Mouse (Mus musculus): ENCODE measurements around the gene Auts2. TPM values are rescaled to one million over a fixed set of nuclear protein-coding genes. Genes with fewer than 3 reads are reported as not detected.

Gene Auts2
- polyA plus RNA-seq, 1 experiment from 2014 or later, result 27.3 TPM

- H3K27ac ChIP-seq (ENCODE audit: low read depth), result no peak overlapping the region
- 0 out of 2 replicates have a peak, but pooled peaks cover 4% of the 10 kb centered on the region for H3K4me1 ChIP-seq (ENCODE audit: insufficient read depth)
- H3K4me2 ChIP-seq, result no peak overlapping the region
- H3K27me3 ChIP-seq (ENCODE audit: insufficient read depth, low read length), result no peaks in the 10 kb centered on the region
- no peak overlapping the region for H3K9ac ChIP-seq
- no peaks in the 10 kb centered on the region for H3K36me3 ChIP-seq (ENCODE audit: insufficient read depth)
- DNase-seq (peak; percentile 63), ATAC-seq (ENCODE audit: insufficient read depth) (peak; percentile 45; the same call in 1 of the 2 replicates)
- WGBS, result 26% methylated on average over 2 of the region's 2 CpGs
- H3K4me3 ChIP-seq (ENCODE audit: low read depth, low read length), result no peak overlapping the region
- H3K9me3 ChIP-seq (ENCODE audit: low read depth, low read length), result no peaks in the 10 kb centered on the region
- TF ChIP-seq CTCF (IDR thresholded peaks at IDR 0.05; ENCODE audit: low read depth), result no peak
Observed at GRCm38 (mm10) chr5:131750330-131750729, 792.8 kb downstream of the Auts2 start.

GRCm38 (mm10) chr5:131749211-131749610 is 793.9 kb downstream of the Auts2 start:
- DNase-seq, result peak; percentile 78
- H3K4me2 ChIP-seq, result no peak overlapping the region
- 0 out of 2 replicates have a peak, but pooled peaks cover 4% of the 10 kb centered on the region for H3K4me1 ChIP-seq (ENCODE audit: insufficient read depth)
- H3K36me3 ChIP-seq (ENCODE audit: insufficient read depth), result no peaks in the 10 kb centered on the region
- H3K4me3 ChIP-seq (ENCODE audit: low read depth, low read length), result no peak overlapping the region
- H3K27ac ChIP-seq (ENCODE audit: low read depth), result peak overlapping the region; percentile 8; the same call in 1 of the 2 replicates
- WGBS, result 18% methylated on average over 6 of the region's 6 CpGs
- no peaks in the 10 kb centered on the region for H3K9me3 ChIP-seq (ENCODE audit: low read depth, low read length)
- no peak for ATAC-seq (ENCODE audit: insufficient read depth)
- TF ChIP-seq CTCF (IDR thresholded peaks at IDR 0.05; ENCODE audit: low read depth), result no peak
- H3K27me3 ChIP-seq (ENCODE audit: insufficient read depth, low read length), result no peaks in the 10 kb centered on the region
- no peak overlapping the region for H3K9ac ChIP-seq

- TF ChIP-seq CTCF (IDR thresholded peaks at IDR 0.05; ENCODE audit: low read depth), result no peak
- Histone ChIP-seq H3K4me3 (ENCODE audit: low read depth, low read length) (no peak overlapping the region), H3K4me1 (ENCODE audit: insufficient read depth) (no peaks in the 10 kb centered on the region), H3K27me3 (ENCODE audit: insufficient read depth, low read length) (no peaks in the 10 kb centered on the region), H3K27ac (ENCODE audit: low read depth) (no peak overlapping the region), H3K4me2 (no peak overlapping the region), H3K9ac (no peak overlapping the region), H3K36me3 (ENCODE audit: insufficient read depth) (no peaks in the 10 kb centered on the region), H3K9me3 (ENCODE audit: low read depth, low read length) (no peaks in the 10 kb centered on the region)
- no peak for ATAC-seq (ENCODE audit: insufficient read depth)
- peak; percentile 7 for DNase-seq
- WGBS, result 32% methylated on average over 8 of the region's 8 CpGs
Observed at GRCm38 (mm10) chr5:131743069-131743468, 800.1 kb downstream of the Auts2 start.

GRCm38 (mm10) chr5:131737476-131737875 is 805.7 kb downstream of the Auts2 start:
- Histone ChIP-seq H3K9ac (no peak overlapping the region), H3K27me3 (ENCODE audit: insufficient read depth, low read length) (no peaks in the 10 kb centered on the region), H3K4me2 (no peak overlapping the region), H3K36me3 (ENCODE audit: insufficient read depth) (no peaks in the 10 kb centered on the region), H3K27ac (ENCODE audit: low read depth) (no peak overlapping the region), H3K4me1 (ENCODE audit: insufficient read depth) (no peaks in the 10 kb centered on the region), H3K9me3 (ENCODE audit: low read depth, low read length) (no peaks in the 10 kb centered on the region), H3K4me3 (ENCODE audit: low read depth, low read length) (no peak overlapping the region)
- no peak for DNase-seq
- 81% methylated on average over 6 of the region's 6 CpGs for WGBS
- no peak for TF ChIP-seq CTCF (IDR thresholded peaks at IDR 0.05; ENCODE audit: low read depth)
- no peak for ATAC-seq (ENCODE audit: insufficient read depth)

- 9% methylated on average over 5 of the region's 5 CpGs for WGBS
Observed at GRCm38 (mm10) chr5:131733324-131733660, 809.9 kb downstream of the Auts2 start.

GRCm38 (mm10) chr5:131732631-131733323 is 810.4 kb downstream of the Auts2 start:
- H3K27ac ChIP-seq (ENCODE audit: low read depth), result no peak overlapping the region
- no peaks in the 10 kb centered on the region for H3K27me3 ChIP-seq (ENCODE audit: insufficient read depth, low read length)
- no peak overlapping the region for H3K4me3 ChIP-seq (ENCODE audit: low read depth, low read length)
- DNase-seq (peak; percentile 29), ATAC-seq (ENCODE audit: insufficient read depth) (no peak)
- no peak for TF ChIP-seq CTCF (IDR thresholded peaks at IDR 0.05; ENCODE audit: low read depth)
- no peaks in the 10 kb centered on the region for H3K4me1 ChIP-seq (ENCODE audit: insufficient read depth)
- H3K9me3 ChIP-seq (ENCODE audit: low read depth, low read length), result no peaks in the 10 kb centered on the region
- no peak overlapping the region for H3K9ac ChIP-seq
- H3K36me3 ChIP-seq (ENCODE audit: insufficient read depth), result no peaks in the 10 kb centered on the region
- WGBS, result 46% methylated on average over 7 of the region's 7 CpGs
- no peak overlapping the region for H3K4me2 ChIP-seq

More at GRCm38 (mm10) chr5:131733324-131733660, 809.9 kb downstream of the Auts2 start:
- peak; percentile 56 for DNase-seq
- Histone ChIP-seq H3K4me3 (ENCODE audit: low read depth, low read length) (no peak overlapping the region), H3K9ac (no peak overlapping the region), H3K27ac (ENCODE audit: low read depth) (no peak overlapping the region), H3K9me3 (ENCODE audit: low read depth, low read length) (no peaks in the 10 kb centered on the region), H3K27me3 (ENCODE audit: insufficient read depth, low read length) (no peaks in the 10 kb centered on the region), H3K4me2 (no peak overlapping the region), H3K36me3 (ENCODE audit: insufficient read depth) (no peaks in the 10 kb centered on the region), H3K4me1 (ENCODE audit: insufficient read depth) (no peaks in the 10 kb centered on the region)
- no peak for TF ChIP-seq CTCF (IDR thresholded peaks at IDR 0.05; ENCODE audit: low read depth)
- peak; percentile 74; the same call in 1 of the 2 replicates for ATAC-seq (ENCODE audit: insufficient read depth)

- H3K27ac ChIP-seq (ENCODE audit: low read depth), result no peak overlapping the region
- ATAC-seq (ENCODE audit: insufficient read depth), result no peak
- no peaks in the 10 kb centered on the region for H3K27me3 ChIP-seq (ENCODE audit: insufficient read depth, low read length)
- WGBS, result 58% methylated on average over 4 of the region's 4 CpGs
- TF ChIP-seq CTCF (IDR thresholded peaks at IDR 0.05; ENCODE audit: low read depth), result no peak
- no peak for DNase-seq
- no peak overlapping the region for H3K9ac ChIP-seq
- H3K9me3 ChIP-seq (ENCODE audit: low read depth, low read length), result no peaks in the 10 kb centered on the region
- no peak overlapping the region for H3K4me2 ChIP-seq
- H3K4me1 ChIP-seq (ENCODE audit: insufficient read depth), result no peaks in the 10 kb centered on the region
- H3K36me3 ChIP-seq (ENCODE audit: insufficient read depth), result no peaks in the 10 kb centered on the region
- no peak overlapping the region for H3K4me3 ChIP-seq (ENCODE audit: low read depth, low read length)
Observed at GRCm38 (mm10) chr5:131729456-131729855, 813.7 kb downstream of the Auts2 start.
